Mouse (Mus musculus) heart, postnatal 0 days (tissue): ENCODE measurements around the gene Slc22a5. TPM values are rescaled to one million over a fixed set of nuclear protein-coding genes. Genes with fewer than 3 reads are reported as not detected.

Source experiments
- ATAC-seq: fragments of 200-750 bp; cut with Nextera tagmentation; 2 replicates; pipeline ENCODE4 v1.8.0; 2017; ENCODE audit warnings: low read depth, moderate number of reproducible peaks, moderate library complexity; ENCODE audit not compliant: insufficient read depth
- DNase-seq: peaks from one replicate; pipeline ENCODE4 v3.0.0-alpha.2; 2016; ENCODE audit warnings: low spot score
- H3K27ac ChIP-seq: fragments of 300-500 bp; sonication (generic); 2 replicates; pipeline ENCODE4 v1.5.1; 2014; ENCODE audit warnings: low read depth, mild to moderate bottlenecking
- H3K27me3 ChIP-seq: fragments of 300-500 bp; sonication (generic); 2 replicates; pipeline ENCODE4 v1.6.1; 2014; ENCODE audit warnings: low read length, mixed read lengths; ENCODE audit not compliant: control insufficient read depth, insufficient read depth
- H3K36me3 ChIP-seq: fragments of 300-500 bp; sonication (generic); replicated peaks from 2 replicates; pipeline ENCODE4 v1.6.1; 2014; ENCODE audit warnings: low read length, mixed read lengths; ENCODE audit not compliant: control insufficient read depth, insufficient read depth
- H3K4me1 ChIP-seq: fragments of 300-500 bp; sonication (generic); 2 replicates; pipeline ENCODE4 v1.6.1; 2014; ENCODE audit warnings: antibody characterized with exemption; ENCODE audit not compliant: control insufficient read depth, insufficient read depth
- H3K4me2 ChIP-seq: fragments of 300-500 bp; sonication (generic); 2 replicates; pipeline ENCODE4 v1.6.1; 2014; ENCODE audit warnings: low read depth, mild to moderate bottlenecking, low read length, moderate library complexity
- H3K4me3 ChIP-seq: fragments of 300-500 bp; sonication (generic); 2 replicates; pipeline ENCODE4 v1.5.1; 2014; ENCODE audit warnings: low read depth, low read length
- H3K9ac ChIP-seq: fragments of 300-500 bp; sonication (generic); replicated peaks from 2 replicates; pipeline ENCODE4 v1.6.1; 2014; ENCODE audit warnings: low read depth, low read length, mixed read lengths
- H3K9me3 ChIP-seq: fragments of 300-500 bp; sonication (generic); replicated peaks from 2 replicates; pipeline ENCODE4 v1.6.1; 2016; ENCODE audit warnings: low read length; ENCODE audit not compliant: control insufficient read depth
- CTCF ChIP-seq: IDR thresholded peaks from 2 replicates; pipeline ENCODE4 v1.5.1; 2016; ENCODE audit warnings: antibody characterized with exemption, control low read depth, low read depth
- EP300 ChIP-seq: IDR thresholded peaks from 2 replicates; pipeline ENCODE4 v1.6.1; 2016; ENCODE audit warnings: antibody characterized with exemption, low read depth
- WGBS: fragments of 180-500 bp; shearing (Covaris S2); extraction: QIAGEN DNeasy Blood & Tissue Kit; methylation state at CpG from one replicate; pipeline ENCODE4 v1.1.7; 2014; 5-methylcytosine and 5-hydroxymethylcytosine counted together
- polyA plus RNA-seq: library from polyadenylated mRNA; unstranded; fragments of >200 nt; fragmentation: Nextera tagmentation; extraction: Ambion mirVana; gene quantifications from 2 replicates; pipeline ENCODE4 v1.2.1, GENCODE M21; 2015
- total RNA-seq: library from RNA; depleted of rRNA; stranded (reverse); fragments of >200 nt; gene quantifications from 2 replicates; pipeline ENCODE4 v1.2.3, GENCODE M21; 2014; ENCODE audit warnings: low replicate concordance

Slc22a5 gene
- total and polyA plus RNA-seq, 2 experiments from 2014 or later, result 14.5 to 15.6 TPM

DNA sequence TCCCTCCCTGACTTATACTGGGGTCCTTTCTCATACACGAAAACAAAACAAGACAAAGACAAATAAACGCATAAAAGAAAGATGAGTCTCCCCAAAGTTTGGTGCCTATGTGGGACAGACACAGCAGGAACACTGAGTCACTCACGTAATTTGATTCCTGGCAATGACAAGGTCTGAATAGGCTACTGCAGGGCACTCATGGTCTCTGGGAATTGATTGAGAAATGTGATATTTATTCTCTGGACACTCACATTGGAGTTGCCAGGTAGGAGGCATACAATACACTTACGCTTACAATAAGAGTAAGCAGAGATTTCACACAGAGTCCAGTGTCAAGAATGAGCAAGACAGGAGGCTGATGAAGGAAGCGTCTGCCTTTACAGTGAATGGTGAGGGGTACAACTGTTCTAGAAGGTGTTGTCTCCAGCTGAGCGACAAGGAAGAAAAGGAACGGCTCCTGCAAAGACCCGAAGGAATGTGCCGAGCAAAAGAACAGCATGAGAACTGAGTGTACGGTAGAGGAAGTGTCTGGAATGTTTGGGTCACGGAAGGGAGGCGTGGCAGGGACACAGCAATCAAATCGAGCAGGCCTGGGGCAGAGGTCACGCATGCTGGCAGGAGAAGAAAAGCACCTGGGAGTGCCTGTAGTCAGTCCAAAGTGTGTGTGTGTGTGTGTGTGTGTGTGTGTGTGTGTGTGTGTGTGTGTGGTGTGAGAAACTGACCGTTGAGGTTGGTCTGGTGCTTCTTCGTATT, 12.5 kb upstream of the Slc22a5 start:
- peak; percentile 70 for ATAC-seq
- Histone ChIP-seq H3K36me3 (no peaks in the 10 kb centered on the region), H3K9me3 (no peaks in the 10 kb centered on the region), H3K9ac (no peak overlapping the region), H3K4me3 (no peak overlapping the region), H3K4me2 (no peak overlapping the region), H3K27me3 (no peaks in the 10 kb centered on the region), H3K27ac (no peak overlapping the region; the same call in 1 of the 2 replicates), H3K4me1 (0 out of 2 replicates have a peak, but pooled peaks cover 4% of the 10 kb centered on the region)
- 39% methylated on average over 16 of the region's 16 CpGs for WGBS
- DNase-seq, result peak; percentile 69
- TF ChIP-seq CTCF (no peak), EP300 (no peak)

- Histone ChIP-seq H3K9ac (no peak overlapping the region), H3K36me3 (no peaks in the 10 kb centered on the region), H3K9me3 (no peaks in the 10 kb centered on the region), H3K27me3 (no peaks in the 10 kb centered on the region), H3K27ac (no peak overlapping the region), H3K4me3 (no peak overlapping the region), H3K4me1 (0 out of 2 replicates have a peak, but pooled peaks cover 4% of the 10 kb centered on the region), H3K4me2 (no peak overlapping the region)
- no peak for TF ChIP-seq CTCF
- TF ChIP-seq EP300, result no peak
- ATAC-seq, result no peak
- no peak for DNase-seq
- 94% methylated on average over 14 of the region's 14 CpGs for WGBS
These were observed 11.3 kb upstream of the Slc22a5 start for GRCm38 (mm10) chr11:53902741-53903140.

- no peak for ATAC-seq
- H3K9me3 ChIP-seq, result no peaks in the 10 kb centered on the region
- WGBS, result 49% methylated on average over 1 of the region's 1 CpGs
- 0 out of 2 replicates have a peak, but pooled peaks cover 4% of the 10 kb centered on the region for H3K4me1 ChIP-seq
- no peak overlapping the region for H3K9ac ChIP-seq
- no peak for DNase-seq
- H3K4me3 ChIP-seq, result no peak overlapping the region
- no peaks in the 10 kb centered on the region for H3K36me3 ChIP-seq
- no peaks in the 10 kb centered on the region for H3K27me3 ChIP-seq
- no peak overlapping the region for H3K4me2 ChIP-seq
- no peak overlapping the region for H3K27ac ChIP-seq
- TF ChIP-seq EP300 (no peak), CTCF (no peak)
These were observed 9.5 kb upstream of the Slc22a5 start for GRCm38 (mm10) chr11:53900991-53901390.

- no peaks in the 10 kb centered on the region for H3K36me3 ChIP-seq
- WGBS, result 87% methylated on average over 6 of the region's 6 CpGs
- DNase-seq (no peak), ATAC-seq (no peak)
- H3K9ac ChIP-seq, result no peak overlapping the region
- TF ChIP-seq EP300 (no peak), CTCF (no peak)
- no peak overlapping the region for H3K27ac ChIP-seq
- no peak overlapping the region for H3K4me2 ChIP-seq
- 0 out of 2 replicates have a peak, but pooled peaks cover 4% of the 10 kb centered on the region for H3K4me1 ChIP-seq
- H3K27me3 ChIP-seq, result no peaks in the 10 kb centered on the region
- no peak overlapping the region for H3K4me3 ChIP-seq
- no peaks in the 10 kb centered on the region for H3K9me3 ChIP-seq
These were observed 8.5 kb upstream of the Slc22a5 start for GRCm38 (mm10) chr11:53899981-53900380.

DNA sequence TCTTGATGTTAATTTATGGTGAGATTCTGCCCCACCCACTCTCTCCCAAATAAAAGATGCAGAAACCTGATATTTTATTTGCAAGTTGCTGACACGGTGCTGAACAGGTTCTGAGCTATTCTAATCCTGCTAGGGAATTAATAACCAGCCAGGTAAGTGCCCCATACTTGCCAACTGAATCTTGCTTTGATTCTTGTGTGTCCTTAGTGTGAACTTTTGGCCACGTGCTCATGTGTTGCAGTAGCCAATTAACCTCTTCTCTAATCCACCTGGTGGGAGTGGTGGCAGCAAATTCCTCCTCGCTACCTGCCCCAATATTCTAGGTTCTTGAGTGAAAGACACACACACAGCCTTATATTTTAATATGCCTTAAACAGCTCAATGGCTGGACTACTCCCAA, 7.5 kb upstream of the Slc22a5 start:
- no peaks in the 10 kb centered on the region for H3K4me1 ChIP-seq
- 66% methylated on average over 3 of the region's 3 CpGs for WGBS
- H3K27ac ChIP-seq, result no peak overlapping the region
- TF ChIP-seq EP300 (no peak), CTCF (no peak)
- H3K4me2 ChIP-seq, result no peak overlapping the region
- no peak overlapping the region for H3K4me3 ChIP-seq
- ATAC-seq (no peak), DNase-seq (no peak)
- H3K9me3 ChIP-seq, result no peaks in the 10 kb centered on the region
- H3K27me3 ChIP-seq, result no peaks in the 10 kb centered on the region
- H3K36me3 ChIP-seq, result no peaks in the 10 kb centered on the region
- no peak overlapping the region for H3K9ac ChIP-seq

DNA sequence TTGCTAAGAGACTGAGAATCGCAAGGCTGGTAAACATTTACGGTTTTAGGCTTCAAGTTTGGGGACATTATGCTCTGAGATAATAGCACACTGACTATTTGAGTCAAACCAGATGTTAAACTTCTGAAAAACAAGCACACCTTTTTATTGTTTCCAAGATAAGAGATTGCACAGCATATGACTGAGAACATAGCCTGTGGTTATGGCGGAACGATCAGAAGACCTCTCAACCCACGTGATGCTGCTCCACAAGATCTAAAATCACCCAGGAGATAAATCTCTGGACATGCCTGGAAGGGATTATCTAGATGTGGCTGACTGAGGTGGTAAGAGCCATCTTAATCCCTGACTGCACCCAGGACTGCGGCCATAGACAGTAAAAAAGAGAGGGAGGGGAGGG, 5.5 kb upstream of the Slc22a5 start:
- 0 out of 2 replicates have a peak, but pooled peaks cover 3% of the 10 kb centered on the region for H3K4me1 ChIP-seq
- no peak overlapping the region for H3K9ac ChIP-seq
- TF ChIP-seq CTCF (no peak), EP300 (no peak)
- no peak overlapping the region for H3K4me3 ChIP-seq
- ATAC-seq (no peak), DNase-seq (no peak)
- no peaks in the 10 kb centered on the region for H3K27me3 ChIP-seq
- no peaks in the 10 kb centered on the region for H3K9me3 ChIP-seq
- whole genome bisulfite sequencing, result 72% methylated on average over 6 of the region's 6 CpGs
- no peak overlapping the region for H3K4me2 ChIP-seq
- H3K36me3 ChIP-seq, result no peaks in the 10 kb centered on the region
- no peak overlapping the region for H3K27ac ChIP-seq
